Mouse (Mus musculus): Measurements from ENCODE around the gene Kcna5.

DNA sequence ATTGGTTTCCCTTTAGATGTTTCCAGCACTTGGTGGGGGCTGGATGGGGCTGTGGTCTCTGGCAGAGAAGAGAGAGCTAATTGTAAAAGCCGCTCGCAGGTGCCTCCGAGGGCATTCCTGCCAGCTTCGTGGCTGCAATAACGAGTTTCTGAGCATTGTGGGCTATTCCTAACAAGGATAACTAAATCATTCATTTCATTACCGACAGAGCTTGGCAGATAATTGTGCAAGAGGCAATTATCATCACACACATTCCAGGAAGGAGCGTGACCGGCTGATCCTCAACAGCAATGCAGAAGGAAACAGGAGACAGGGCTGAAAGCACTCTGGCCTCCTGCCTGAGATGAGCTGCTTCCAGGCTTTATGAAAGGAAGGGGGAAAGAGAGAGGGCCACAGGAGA is 24.8 kb upstream of the Kcna5 start:
- TF ChIP-seq CTCF (IDR thresholded peaks at IDR 0.05; ENCODE audit: extremely low read depth, insufficient read length, insufficient replicate concordance, low read depth, low read length) (no peak), POLR2A (IDR thresholded peaks at IDR 0.05; ENCODE audit: low read depth, low read length) (no peak)
